Mouse (Mus musculus) CH12.LX (cell line): Measurements from ENCODE around the gene Pcnx.
A peak's percentile ranks its signal among the peaks of the same experiment; 100 is the strongest.

ENCODE experiments used
- CTCF ChIP-seq, 2 experiments: IDR thresholded peaks in 1 of 2; conservative IDR thresholded peaks in 1 of 2; 2 replicates each; pipeline ENCODE4 v1.5.1; 2011 to 2012; ENCODE audit warnings: low read depth in 2 of 2, low read length in 2 of 2, improper control_type of control experiment in 1 of 2, inconsistent platforms in 1 of 2, mild to moderate bottlenecking in 1 of 2, moderate library complexity in 1 of 2
- E2F4 ChIP-seq: IDR thresholded peaks from 2 replicates; pipeline ENCODE4 v1.6.1; 2011; ENCODE audit warnings: low read depth, low read length, improper control_type of control experiment; ENCODE audit not compliant: insufficient replicate concordance
- EP300 ChIP-seq: IDR thresholded peaks from 2 replicates; pipeline ENCODE4 v1.6.1; 2011; ENCODE audit warnings: low read length, improper control_type of control experiment
- KAT2A ChIP-seq: IDR thresholded peaks from 2 replicates; pipeline ENCODE4 v1.6.1; 2012; ENCODE audit warnings: low read length, improper control_type of control experiment, inconsistent platforms; ENCODE audit not compliant: insufficient replicate concordance
- MAX ChIP-seq: IDR thresholded peaks from 2 replicates; pipeline ENCODE4 v1.6.1; 2011; ENCODE audit warnings: low read length, improper control_type of control experiment
- NELFE ChIP-seq: IDR thresholded peaks from 2 replicates; pipeline ENCODE4 v1.6.1; 2011; ENCODE audit warnings: low read depth, low read length, improper control_type of control experiment
- POLR2A ChIP-seq: IDR thresholded peaks from 2 replicates; pipeline ENCODE4 v1.6.1; 2011; ENCODE audit warnings: low read depth, mild to moderate bottlenecking, improper control_type of control experiment, low read length
- RAD21 ChIP-seq: IDR thresholded peaks from 2 replicates; pipeline ENCODE4 v1.6.1; 2011; ENCODE audit warnings: low read depth, mild to moderate bottlenecking, low read length, improper control_type of control experiment, moderate library complexity
- SMC3 ChIP-seq: IDR thresholded peaks from 2 replicates; pipeline ENCODE4 v1.6.1; 2011; ENCODE audit warnings: low read depth, low read length, improper control_type of control experiment
- TBP ChIP-seq: conservative IDR thresholded peaks from 2 replicates; pipeline ENCODE4 v1.6.1; 2011; ENCODE audit warnings: low read depth, low read length, improper control_type of control experiment
- USF1 ChIP-seq: IDR thresholded peaks from 2 replicates; pipeline ENCODE4 v1.6.1; 2014; ENCODE audit warnings: low read depth, mild to moderate bottlenecking, inconsistent platforms, low read length, improper control_type of control experiment

DNA sequence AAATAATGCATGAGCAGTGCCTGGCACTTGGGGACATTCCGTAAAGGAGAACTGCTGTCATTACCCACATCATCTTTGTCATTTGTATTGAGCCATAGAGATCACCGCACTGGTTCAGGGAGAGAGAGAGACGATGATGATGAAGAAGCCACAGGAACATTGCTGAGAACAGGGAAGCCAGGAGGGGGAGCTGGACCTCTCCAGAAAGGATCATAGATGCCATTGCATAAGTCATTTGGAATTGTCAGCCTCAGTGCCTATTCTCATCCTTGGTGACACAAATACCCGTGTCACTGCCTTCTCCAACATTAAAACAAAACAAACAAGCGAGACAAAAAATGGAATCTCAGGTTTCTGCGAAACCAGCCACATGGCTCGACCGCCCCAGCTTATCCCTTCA is 23.7 kb upstream of the Pcnx start:
- TF ChIP-seq RAD21 (peak; percentile 10), SMC3 (peak; percentile 21; the same call in 1 of the 2 replicates), POLR2A (no peak), USF1 (no peak), KAT2A (no peak), MAX (no peak), CTCF (conservative IDR thresholded peaks at IDR 0.05 in 1 of 2, IDR thresholded peaks at IDR 0.05 in 1 of 2; ENCODE audit: low read depth in 2 of 2, low read length in 2 of 2) (peak in 1 of 2 experiments; percentile 41; a peak in 1 of 4 replicates), TBP (no peak), NELFE (no peak), EP300 (no peak), E2F4 (no peak)
